Mouse (Mus musculus) ovary, postnatal 36 days (tissue): ENCODE data around the gene Lgi4.

Experiments
- DNase-seq: peaks from one replicate; pipeline ENCODE4 v3.0.0; 2022; ENCODE audit warnings: low spot score, mixed read lengths

Gene Lgi4

GRCm38 (mm10) chr7:31052251-31052635 lies 6.9 kb upstream of the Lgi4 start:
- DNase-seq = no peak

- DNase-seq = peak; percentile 46
Measured at GRCm38 (mm10) chr7:31052636-31053434, 6.3 kb upstream of the Lgi4 start.

- DNase-seq = no peak
Measured at GRCm38 (mm10) chr7:31053882-31054447, 5.2 kb upstream of the Lgi4 start.

GRCm38 (mm10) chr7:31054661-31055320 lies 4.4 kb upstream of the Lgi4 start:
- peak; percentile 44 for DNase-seq

GRCm38 (mm10) chr7:31055354-31055824 lies 3.8 kb upstream of the Lgi4 start:
- peak; percentile 85 for DNase-seq

- DNase-seq = peak; percentile 42
Measured at GRCm38 (mm10) chr7:31055883-31056282, 3.3 kb upstream of the Lgi4 start.

GRCm38 (mm10) chr7:31056448-31056847 lies 2.7 kb upstream of the Lgi4 start:
- no peak for DNase-seq

- no peak for DNase-seq
Measured at GRCm38 (mm10) chr7:31057071-31057470, 2.1 kb upstream of the Lgi4 start, which contains the start of gene Fxyd1. Gene Fxyd1 (minus strand): TSS chr7:31057199.

GRCm38 (mm10) chr7:31057730-31058129 lies 1.4 kb upstream of the Lgi4 start:
- no peak for DNase-seq

GRCm38 (mm10) chr7:31058211-31058610 lies 931 bp upstream of the Lgi4 start:
- DNase-seq = no peak

GRCm38 (mm10) chr7:31059919-31060620 lies 928 bp downstream of the Lgi4 start:
- DNase-seq = no peak

- DNase-seq = no peak
Measured at GRCm38 (mm10) chr7:31060621-31061010, 1.5 kb downstream of the Lgi4 start.

GRCm38 (mm10) chr7:31063074-31063560 lies 4.0 kb downstream of the Lgi4 start:
- DNase-seq = no peak

GRCm38 (mm10) chr7:31067836-31068235 lies 8.7 kb downstream of the Lgi4 start:
- DNase-seq = peak; percentile 33

- DNase-seq = no peak
Measured at GRCm38 (mm10) chr7:31069491-31069890, 10.3 kb downstream of the Lgi4 start.

- DNase-seq = no peak
Measured at GRCm38 (mm10) chr7:31070324-31070723, 11.2 kb downstream of the Lgi4 start.

- no peak for DNase-seq
Measured at GRCm38 (mm10) chr7:31072326-31072725, 13.2 kb downstream of the Lgi4 start.

- no peak for DNase-seq
Measured at GRCm38 (mm10) chr7:31073546-31073945, 14.4 kb downstream of the Lgi4 start.

GRCm38 (mm10) chr7:31074061-31074712 lies 15.0 kb downstream of the Lgi4 start:
- DNase-seq = peak; percentile 41

GRCm38 (mm10) chr7:31074713-31075069 lies 15.5 kb downstream of the Lgi4 start:
- no peak for DNase-seq

- no peak for DNase-seq
Measured at GRCm38 (mm10) chr7:31076492-31076891, 17.4 kb downstream of the Lgi4 start, which contains the start of gene Fxyd3. Gene Fxyd3 (minus strand): TSS chr7:31076704.

GRCm38 (mm10) chr7:31077470-31077869 lies 18.3 kb downstream of the Lgi4 start:
- DNase-seq = no peak
